Mouse (Mus musculus) liver, adult (tissue): ENCODE results near the gene Irf3.

Experiments used
- GATA4 ChIP-seq: IDR thresholded peaks from 2 replicates; pipeline ENCODE4 v1.6.1; 2014; ENCODE audit warnings: mild to moderate bottlenecking, low read length; ENCODE audit not compliant: insufficient replicate concordance

Gene Irf3

DNA sequence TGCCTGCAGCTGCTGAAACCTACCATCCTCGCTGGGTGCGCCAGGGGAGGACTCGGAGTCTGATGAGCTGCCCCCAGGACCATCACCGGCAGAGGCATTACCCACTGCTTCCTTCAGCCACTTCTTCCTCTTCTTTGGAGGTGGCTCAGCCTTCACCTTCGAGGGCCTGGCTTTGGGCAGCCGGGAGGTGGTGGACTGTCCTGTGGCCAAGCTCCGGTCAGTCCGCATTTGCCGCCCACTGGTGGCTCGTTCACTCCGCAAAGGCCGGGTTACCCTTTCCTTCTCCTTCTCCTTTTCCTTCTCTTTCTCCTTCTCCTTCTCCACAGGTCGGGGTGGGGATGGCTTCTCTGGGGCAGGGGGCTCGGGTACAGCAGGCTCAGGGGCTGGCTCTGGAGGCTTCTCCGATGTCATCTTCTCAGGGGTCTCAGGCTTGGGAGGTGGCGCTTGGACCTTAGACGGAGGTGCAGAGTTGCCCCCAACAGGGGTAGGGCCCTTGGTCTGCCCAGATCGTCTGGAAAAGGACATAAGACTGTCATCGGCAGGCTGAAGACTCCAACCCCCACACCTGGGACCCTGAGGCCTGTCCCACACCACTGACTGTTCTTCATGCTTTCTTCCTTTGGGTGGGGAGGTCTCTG, 36.4 kb downstream of the Irf3 start:
- TF ChIP-seq GATA4, result no peak

DNA sequence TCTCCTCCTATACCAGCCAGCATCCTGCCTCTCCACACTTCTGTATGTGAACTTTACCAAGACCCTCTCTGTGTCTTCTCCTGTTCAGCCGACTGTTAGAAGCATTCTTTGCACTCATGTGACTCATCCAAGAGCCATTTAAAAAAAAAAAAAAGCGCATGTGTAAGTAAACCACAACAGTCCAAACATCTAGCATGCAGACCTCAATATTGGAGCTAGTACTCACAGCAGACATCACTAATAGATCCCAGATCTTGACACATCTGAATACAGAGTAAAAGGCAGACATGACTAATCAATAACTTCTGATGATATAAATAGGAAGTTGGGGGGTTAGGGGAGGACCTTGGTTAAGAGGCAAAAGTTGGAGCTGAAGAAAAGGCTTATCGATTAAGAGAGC, 38.2 kb downstream of the Irf3 start:
- no peak for TF ChIP-seq GATA4

DNA sequence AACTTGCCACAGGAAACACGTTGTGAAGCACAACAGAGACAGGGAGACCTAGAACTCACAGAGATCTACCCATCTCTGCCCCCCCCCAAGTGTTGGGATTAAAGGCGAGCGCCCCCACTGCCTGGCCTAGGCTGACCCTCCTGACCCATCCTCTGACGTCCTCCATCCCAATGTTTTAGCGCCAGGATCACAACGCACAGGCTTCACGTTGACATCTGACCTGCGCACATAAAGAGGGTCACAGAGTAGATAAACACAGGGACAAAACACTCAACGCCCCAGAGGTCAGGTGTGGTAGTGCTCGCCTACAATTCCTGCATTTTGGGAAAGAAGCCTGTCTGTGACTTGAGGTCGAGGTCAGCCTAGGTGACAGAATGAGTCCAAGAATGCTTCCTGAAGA, 39.3 kb downstream of the Irf3 start:
- TF ChIP-seq GATA4, result no peak

DNA sequence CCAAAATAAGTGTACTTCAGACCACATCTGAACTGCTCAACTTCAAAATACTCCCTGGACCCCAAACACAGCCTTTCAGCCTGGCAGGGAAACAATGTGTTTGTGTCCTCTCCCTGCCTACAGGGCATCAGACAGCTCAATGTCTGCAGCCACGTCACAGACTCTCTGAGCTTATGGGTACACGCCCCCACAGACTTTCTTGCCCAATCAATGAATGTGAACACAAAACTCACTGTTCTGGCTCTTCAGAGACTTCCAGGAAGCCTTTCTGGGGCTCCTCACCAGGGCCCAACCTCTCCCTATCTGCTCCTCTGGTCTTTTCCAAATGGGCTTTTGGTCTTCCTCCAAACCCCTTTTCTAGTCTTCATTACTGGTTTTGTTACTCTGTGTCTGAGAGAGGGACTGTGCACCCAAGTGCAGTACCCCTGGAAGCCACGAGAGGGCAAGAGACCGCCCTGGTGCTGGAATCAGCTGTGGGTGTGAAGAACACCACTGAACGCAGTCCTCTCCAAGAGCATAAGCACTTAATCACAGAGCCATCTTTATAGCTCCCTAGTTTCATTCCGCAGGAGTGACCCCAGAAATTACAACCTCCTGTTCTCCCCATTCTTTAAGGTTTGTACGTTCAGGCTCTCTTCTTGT, 40.4 kb downstream of the Irf3 start:
- TF ChIP-seq GATA4, result no peak

DNA sequence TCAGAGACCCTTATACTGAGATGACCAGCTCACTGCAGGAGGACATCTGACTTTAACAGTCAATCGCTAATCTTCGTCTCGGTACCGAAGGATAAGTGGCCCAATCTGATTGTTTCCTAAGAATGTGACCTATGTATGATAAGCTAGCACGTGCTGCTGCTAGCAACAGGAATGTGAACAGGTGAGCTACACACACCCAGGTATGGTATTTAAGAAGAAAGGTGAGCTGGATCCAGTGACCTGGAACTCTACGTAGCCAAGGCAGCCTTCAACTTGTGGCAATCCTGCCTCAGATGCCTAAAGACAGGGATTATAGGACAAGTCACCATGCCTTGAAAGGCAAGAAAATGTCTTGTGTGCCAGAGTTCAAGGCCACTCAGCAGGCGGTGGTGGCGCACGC, 41.0 kb downstream of the Irf3 start:
- TF ChIP-seq GATA4, result no peak

DNA sequence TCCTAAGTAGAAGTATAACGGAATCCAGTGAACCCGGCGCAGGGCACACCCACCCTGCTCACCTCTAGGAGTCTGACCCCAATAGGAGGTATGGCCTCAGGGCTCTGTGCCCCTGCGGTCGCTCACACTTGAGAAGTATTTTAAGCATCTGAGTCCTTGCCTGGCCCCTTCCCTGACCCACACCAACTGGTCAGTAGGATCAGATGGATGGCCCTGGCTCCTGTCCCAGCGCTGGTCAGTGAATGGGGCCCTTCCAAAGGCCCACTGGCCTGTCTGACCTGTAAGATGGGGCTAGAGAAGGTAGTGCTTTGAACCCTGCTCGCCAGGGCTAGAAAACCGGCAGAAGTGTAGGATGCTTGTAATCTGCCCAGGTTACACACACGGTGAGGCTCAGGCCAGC, 43.4 kb downstream of the Irf3 start:
- TF ChIP-seq GATA4, result no peak

DNA sequence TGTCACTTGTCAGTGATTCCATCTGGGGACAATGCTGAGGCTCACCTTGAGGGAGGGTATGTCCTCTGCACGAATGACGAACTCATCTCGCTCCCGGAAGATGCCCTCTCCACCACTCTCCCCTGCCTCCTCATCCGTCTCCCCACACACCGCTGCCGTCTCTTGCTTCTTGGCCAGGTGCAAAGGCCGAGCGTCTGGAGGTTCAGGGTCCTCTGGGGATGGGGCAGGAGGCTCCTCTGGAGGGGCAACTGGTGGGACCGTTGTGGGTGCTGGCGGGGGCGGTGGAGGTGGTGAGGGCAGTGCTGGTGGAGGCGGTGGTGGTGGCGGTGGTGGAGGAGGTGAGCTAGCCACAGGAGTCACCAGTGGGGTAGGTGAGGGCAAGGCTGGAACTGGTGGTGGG, 45.9 kb downstream of the Irf3 start:
- TF ChIP-seq GATA4, result no peak

DNA sequence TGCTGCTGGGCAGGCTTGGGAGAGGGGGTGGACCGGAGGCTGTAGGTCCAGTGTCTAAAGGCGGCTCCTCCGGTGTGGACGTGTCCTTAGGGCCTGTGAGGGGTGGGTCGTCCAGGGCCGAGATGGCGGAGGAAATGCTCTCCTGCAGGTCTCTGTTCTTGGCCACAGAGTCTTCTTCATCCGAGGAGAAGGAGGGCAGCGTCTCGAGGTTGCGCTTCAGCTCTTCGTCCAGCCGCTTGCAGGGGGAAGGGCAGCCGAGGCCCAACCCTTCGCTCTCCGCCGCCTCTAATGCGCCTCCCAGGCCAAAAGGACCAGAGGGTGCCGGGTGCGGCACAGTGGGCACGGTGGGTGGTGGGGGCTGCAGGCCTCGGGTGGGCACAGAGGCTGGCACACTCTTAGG, 48.3 kb downstream of the Irf3 start:
- TF ChIP-seq GATA4, result no peak

DNA sequence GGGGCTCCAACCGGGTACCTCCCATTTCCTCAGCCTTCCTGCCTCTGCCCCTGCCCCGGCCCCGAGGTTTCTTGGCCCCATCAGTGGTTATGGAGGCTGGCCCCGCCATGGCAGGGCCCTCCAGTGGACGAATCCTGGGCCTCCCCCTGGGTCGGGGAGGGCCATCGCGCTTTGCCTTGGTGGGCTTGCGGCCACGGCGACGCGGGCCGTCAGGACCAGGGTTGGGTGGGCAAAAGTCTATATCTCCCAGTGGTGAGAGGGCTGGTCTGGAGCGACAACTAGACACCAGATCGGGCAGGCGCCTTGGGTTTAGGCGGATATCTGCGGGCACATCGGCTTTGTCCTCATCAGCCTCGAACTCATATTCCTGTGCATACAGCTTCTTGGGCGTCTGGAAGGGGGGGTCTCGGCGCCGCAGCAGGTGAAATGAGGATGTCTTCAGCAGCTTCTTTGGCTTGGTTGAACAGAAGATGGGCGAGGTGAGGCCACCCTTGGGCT, 49.5 kb downstream of the Irf3 start:
- no peak for TF ChIP-seq GATA4

DNA sequence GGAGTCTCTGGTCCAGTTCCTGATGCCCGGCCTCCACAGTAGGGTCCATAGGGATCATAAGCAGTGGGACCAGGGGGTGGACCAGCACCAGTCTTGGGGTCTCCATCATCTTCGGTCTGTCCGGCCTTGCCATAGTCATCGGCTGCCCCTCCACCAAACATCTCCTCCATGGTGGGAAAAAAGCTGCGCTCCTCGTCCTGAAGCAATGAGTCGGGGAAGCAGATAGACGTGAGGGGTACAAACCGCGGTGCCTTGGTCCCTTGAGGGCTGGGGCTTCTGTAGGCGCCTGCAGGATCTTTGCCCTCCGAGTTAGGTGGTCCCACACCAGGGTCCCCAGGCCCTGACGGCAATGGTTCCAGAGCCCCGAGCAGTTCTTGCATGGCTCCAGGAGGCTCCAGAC, 50.0 kb downstream of the Irf3 start:
- TF ChIP-seq GATA4, result no peak

DNA sequence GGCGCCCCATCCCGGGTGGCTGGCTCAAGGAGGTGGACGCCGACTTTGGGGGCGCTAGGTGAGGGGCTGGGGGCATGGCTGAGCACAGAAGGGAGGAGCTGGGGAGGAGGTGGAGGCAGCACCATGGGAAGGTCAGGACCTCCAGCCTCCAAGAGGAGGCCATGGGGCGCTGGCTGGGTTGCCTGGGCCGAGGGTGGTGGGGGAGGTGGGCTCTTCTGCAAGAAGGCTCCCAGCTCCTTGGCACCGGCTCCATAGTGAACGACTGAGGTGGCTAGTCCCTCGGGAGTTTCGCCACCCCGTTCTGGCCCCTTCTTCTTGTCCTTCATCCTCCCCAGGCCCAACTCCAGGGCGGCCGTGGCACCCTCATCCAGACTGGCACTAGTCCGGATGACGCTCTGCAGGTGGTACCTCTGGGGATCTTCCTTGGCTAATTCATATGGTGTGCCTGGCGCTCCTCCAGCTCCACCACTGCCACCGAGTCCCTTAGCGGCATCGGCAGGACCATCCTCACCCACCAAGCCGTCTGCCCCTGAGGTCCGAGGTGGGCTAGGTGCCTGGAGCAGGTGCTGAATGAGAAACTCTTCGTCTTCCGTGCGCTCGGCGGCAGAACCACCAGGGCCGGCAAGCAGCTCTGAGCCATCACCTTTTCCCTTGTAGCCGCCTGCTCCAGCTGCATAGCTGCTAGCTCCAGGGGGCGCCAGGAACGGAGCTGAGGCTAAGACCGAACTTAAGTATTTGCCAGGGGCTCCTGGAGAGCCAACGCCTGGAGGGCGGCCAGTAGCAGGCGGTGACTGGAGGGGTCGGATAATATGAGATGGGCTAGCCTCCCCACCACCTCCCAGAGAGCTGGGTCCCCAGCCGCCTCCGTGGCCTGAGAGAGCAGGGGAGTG, 50.8 kb downstream of the Irf3 start:
- no peak for TF ChIP-seq GATA4

DNA sequence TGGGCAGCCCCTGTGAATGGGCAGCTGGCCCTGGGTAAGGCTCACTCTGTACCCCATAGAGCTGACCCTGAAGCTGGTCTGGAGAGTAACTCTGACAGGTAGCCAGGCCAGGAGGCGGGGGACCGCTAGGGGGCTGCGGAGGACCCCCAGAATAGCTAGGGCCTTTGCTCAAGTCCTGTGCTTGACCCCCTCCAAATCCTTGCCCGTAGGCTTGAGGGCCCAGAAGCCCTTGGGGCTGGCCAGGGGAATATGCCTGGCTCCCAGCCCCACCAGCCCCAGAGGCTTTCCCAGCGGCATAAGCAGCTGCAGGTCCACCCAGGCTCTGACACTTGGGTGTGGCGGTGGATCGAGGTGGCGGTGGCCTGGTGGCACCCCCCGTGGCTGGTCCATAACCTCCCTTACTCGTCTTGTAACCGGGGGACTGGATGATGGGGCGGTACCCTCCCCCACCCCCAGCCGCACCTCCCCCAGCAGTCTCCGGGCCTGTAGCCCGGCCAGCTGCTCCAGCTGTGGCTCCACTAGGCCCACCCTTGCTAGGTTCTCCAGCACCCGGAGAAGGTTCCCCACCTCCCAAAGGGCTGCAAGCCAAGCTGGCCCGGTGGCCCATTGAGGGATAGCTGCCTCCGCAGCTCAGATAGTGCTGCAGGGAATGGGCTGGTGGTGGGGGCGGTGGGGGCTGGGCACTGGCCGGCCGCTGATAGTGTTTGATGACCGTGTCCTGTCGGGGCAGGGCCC, 51.6 kb downstream of the Irf3 start:
- TF ChIP-seq GATA4, result no peak

DNA sequence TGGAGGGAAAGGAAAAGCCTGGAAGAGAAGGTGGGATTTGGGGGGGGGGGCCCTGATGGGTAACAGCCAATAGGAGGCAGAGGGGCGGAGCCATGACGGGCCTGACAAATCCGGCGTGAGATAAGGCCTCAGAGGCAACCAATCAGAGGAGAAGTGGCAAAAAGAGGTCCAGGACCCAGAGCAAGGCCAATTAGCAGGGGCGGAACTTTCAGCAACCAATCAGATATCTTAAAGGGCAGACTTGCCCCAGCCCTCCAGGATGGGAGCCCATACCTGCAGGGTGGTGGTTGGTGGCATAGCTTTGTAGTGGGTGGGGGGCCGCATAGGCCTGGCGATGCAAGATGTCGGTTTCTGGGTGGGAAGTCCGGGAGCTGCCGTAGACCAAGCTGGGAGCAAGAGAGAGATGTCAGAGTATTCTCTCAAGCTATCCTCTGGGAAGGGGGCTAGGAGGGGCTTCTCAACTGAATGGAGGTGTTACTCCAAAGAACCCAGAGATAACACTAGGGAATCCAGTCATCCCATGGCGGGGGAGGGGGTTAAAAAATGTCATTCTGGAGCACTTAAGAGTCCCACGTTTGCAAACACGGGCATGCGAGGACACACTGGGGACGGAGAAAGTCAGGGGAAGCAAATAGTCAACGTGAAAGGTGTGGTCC, 53.6 kb downstream of the Irf3 start:
- no peak for TF ChIP-seq GATA4

DNA sequence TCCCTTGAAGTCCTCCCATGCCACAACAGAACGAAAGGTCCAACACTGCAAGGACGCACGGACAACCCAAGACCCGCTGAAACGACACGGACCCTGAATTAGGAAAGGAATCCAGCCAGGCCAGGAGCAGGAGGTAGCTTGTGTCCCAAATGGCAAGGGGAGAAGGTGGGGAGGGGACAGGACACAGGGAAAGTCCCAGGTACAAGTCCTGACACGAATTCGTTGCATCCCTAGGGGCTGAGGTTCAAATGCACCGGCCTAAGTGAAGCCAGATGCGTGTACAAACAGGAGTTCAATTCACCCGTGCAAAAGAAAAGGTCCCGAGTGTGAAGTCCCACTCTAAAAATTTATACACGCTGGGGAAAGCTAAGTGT, 54.1 kb downstream of the Irf3 start:
- TF ChIP-seq GATA4, result no peak
